In the genomic region with DNA sequence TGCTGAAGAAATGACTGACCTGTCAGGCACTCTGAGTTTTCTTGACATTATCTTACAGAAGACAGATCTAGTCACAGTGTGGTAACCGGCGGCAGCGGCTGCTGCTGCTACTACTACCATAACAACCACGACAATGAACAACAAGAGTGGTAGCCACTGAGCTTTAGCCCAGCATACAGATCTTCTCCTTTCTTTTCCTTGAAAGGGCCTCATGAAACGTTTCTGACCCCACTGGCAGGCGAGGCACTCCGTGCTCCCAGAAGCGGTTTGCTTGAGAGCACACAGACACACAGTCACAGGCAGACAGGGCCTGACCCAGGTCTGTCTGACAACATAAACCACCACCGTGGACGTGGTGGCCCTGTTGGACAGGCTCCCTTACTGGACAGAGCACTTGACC, we compare ENCODE assay signal across 11 mouse cellular contexts. TPM values are rescaled to one million over a fixed set of nuclear protein-coding genes. Genes with fewer than 3 reads are reported as not detected.
DNase-seq lines count a peak whose midpoint lies in the region; ATAC-seq and TF ChIP-seq lines count a peak whose summit lies in the region.
"Had no signal": no experiment of that assay in that cellular context is flagged by ENCODE, and none has a peak within 500 bp of the region (broad histone marks: within the 10 kb centered on the region; RNA-seq: fewer than 3 reads in every experiment).

No protein-coding gene starts in this region.

- H3K9me3 ChIP-seq in kidney, embryonic 14.5 days (ENCODE audit: control insufficient read depth, low read length) = no peaks in the 10 kb centered on the region
- H3K9me3 ChIP-seq in hindbrain, embryonic 12.5 days (replicated peaks) = no peaks in the 10 kb centered on the region
- H3K9me3 ChIP-seq in neural tube, embryonic 13.5 days = no peaks in the 10 kb centered on the region

- H3K27ac ChIP-seq in kidney, embryonic 14.5 days (ENCODE audit: low read depth, low read length) = peak overlapping the region; percentile 26; the same call in 1 of the 2 replicates
- peak overlapping the region; percentile 85 for H3K27ac ChIP-seq in bone marrow macrophage, adult 2 months (ENCODE audit: insufficient read depth, low read depth, low read length)
- H3K27ac ChIP-seq in hindbrain, embryonic 12.5 days = peak overlapping the region; percentile 62
- peak overlapping the region; percentile 56; the same call in 1 of the 2 replicates for H3K27ac ChIP-seq in neural tube, embryonic 13.5 days (replicated peaks)

- H3K4me2 ChIP-seq in kidney, embryonic 14.5 days (replicated peaks; ENCODE audit: low read depth, low read length) = peak overlapping the region; percentile 11
- H3K4me2 ChIP-seq in hindbrain, embryonic 12.5 days (replicated peaks) = peak overlapping the region; percentile 21; the same call in 1 of the 2 replicates
- peak overlapping the region; percentile 2; the same call in 1 of the 2 replicates for H3K4me2 ChIP-seq in neural tube, embryonic 13.5 days

- no peak for DNase-seq in kidney, postnatal 4 days
- DNase-seq in adrenal gland, postnatal 25 days = no peak
- DNase-seq in left cerebral cortex, adult 8-10 months (ENCODE audit: low spot score in 2 of 2) = no peak
- DNase-seq: cerebellum, adult 11 months; lung, embryonic 14.5 days; right cerebral cortex, postnatal 25 days had no signal

- H3K27me3 ChIP-seq in kidney, embryonic 14.5 days (ENCODE audit: control insufficient read depth, insufficient read depth, low read length) = no peaks in the 10 kb centered on the region
- no peaks in the 10 kb centered on the region for H3K27me3 ChIP-seq in hindbrain, embryonic 12.5 days
- no peaks in the 10 kb centered on the region for H3K27me3 ChIP-seq in neural tube, embryonic 13.5 days

- no peak for ATAC-seq in kidney, embryonic 14.5 days (ENCODE audit: low FRiP score, low TSS enrichment)
- ATAC-seq in hindbrain, embryonic 12.5 days (ENCODE audit: low FRiP score) = no peak
- ATAC-seq in neural tube, embryonic 13.5 days (ENCODE audit: low read depth) = no peak
- ATAC-seq in granulocyte monocyte progenitor cell, adult 5-6 weeks (replicated peaks; ENCODE audit: poor library complexity, severe bottlenecking) = no peak

- 40% methylated on average over 10 of the region's 10 CpGs for WGBS in kidney, embryonic 14.5 days
- WGBS in hindbrain, embryonic 12.5 days = 29% methylated on average over 10 of the region's 10 CpGs
- 23% methylated on average over 10 of the region's 10 CpGs for WGBS in neural tube, embryonic 13.5 days

- peaks cover 56% of the 10 kb centered on the region for H3K4me1 ChIP-seq in kidney, embryonic 14.5 days (ENCODE audit: control insufficient read depth, insufficient read depth, low read length)
- peaks cover 57% of the 10 kb centered on the region for H3K4me1 ChIP-seq in bone marrow macrophage, adult 2 months (ENCODE audit: control insufficient read depth, insufficient read depth, low read length)
- H3K4me1 ChIP-seq in hindbrain, embryonic 12.5 days = peaks cover 52% of the 10 kb centered on the region
- H3K4me1 ChIP-seq in neural tube, embryonic 13.5 days (replicated peaks) = peaks cover 58% of the 10 kb centered on the region

- TF ChIP-seq POLR2A in bone marrow macrophage, adult 2 months (IDR thresholded peaks at IDR 0.05; ENCODE audit: borderline replicate concordance, low read depth, low read length) = no peak

- TF ChIP-seq CTCF in bone marrow macrophage, adult 2 months (IDR thresholded peaks at IDR 0.05; ENCODE audit: low read depth, low read length) = 0 out of 2 replicates have a peak, but pooled peaks have one; percentile 8

- 0 out of 2 replicates have a peak overlapping the region, but pooled peaks have one; percentile 19 for H3K9ac ChIP-seq in kidney, embryonic 14.5 days (ENCODE audit: low read depth, low read length)
- no peak overlapping the region for H3K9ac ChIP-seq in hindbrain, embryonic 12.5 days
- peak overlapping the region; percentile 48; the same call in 1 of the 2 replicates for H3K9ac ChIP-seq in neural tube, embryonic 13.5 days

- no peak overlapping the region for H3K4me3 ChIP-seq in kidney, embryonic 14.5 days (ENCODE audit: low read length)
- peak overlapping the region; percentile 41 for H3K4me3 ChIP-seq in bone marrow macrophage, adult 2 months (ENCODE audit: insufficient read depth, low read length)
- H3K4me3 ChIP-seq in hindbrain, embryonic 12.5 days = no peak overlapping the region
- no peak overlapping the region for H3K4me3 ChIP-seq in neural tube, embryonic 13.5 days

- no peaks in the 10 kb centered on the region for H3K36me3 ChIP-seq in kidney, embryonic 14.5 days (ENCODE audit: control insufficient read depth, insufficient read depth, low read length)
- no peaks in the 10 kb centered on the region for H3K36me3 ChIP-seq in hindbrain, embryonic 12.5 days
- peaks cover 5% of the 10 kb centered on the region; the same call in 1 of the 2 replicates for H3K36me3 ChIP-seq in neural tube, embryonic 13.5 days

RNA-seq across cellular contexts. Expression of a gene that starts 3.7 kb away (rescaled TPM):
- polyA plus RNA-seq in kidney, embryonic 14.5 days (2014; fragmentation: Nextera tagmentation; extraction: Ambion mirVana) = 3.3 and 4.8 TPM in 2 replicates
- polyA plus RNA-seq in bone marrow macrophage, adult 2 months (2012; ENCODE audit: insufficient read depth, insufficient read length, missing spikeins) = 17.9 and 18.7 TPM in 2 replicates
- polyA plus RNA-seq in hindbrain, embryonic 12.5 days (2016; fragmentation: Nextera tagmentation; extraction: Ambion mirVana) = 3.9 and 4.8 TPM in 2 replicates
- 3.5 and 4.7 TPM in 2 replicates for polyA plus RNA-seq in neural tube, embryonic 13.5 days (2015; fragmentation: Nextera tagmentation; extraction: Ambion mirVana)
- 7.0 TPM in 2 replicates for total RNA-seq in adrenal gland, postnatal 25 days (2021)
- total RNA-seq in granulocyte monocyte progenitor cell, adult 5-6 weeks (2014; fragmentation: Nextera tagmentation) = 10.9 and 16.7 TPM in 2 replicates
- total RNA-seq in granulocyte monocyte progenitor cell, adult 5-6 weeks (2017) = 5.2 and 9.6 TPM in 2 replicates
- total RNA-seq in left cerebral cortex, adult 8-10 months (2022) = 1 to 10 TPM; 3.1 to 6.5 (median 5.0) TPM

RNA-seq across cellular contexts. Expression of a gene that starts 45.3 kb away (rescaled TPM):
- polyA plus RNA-seq in kidney, embryonic 14.5 days (2014; fragmentation: Nextera tagmentation; extraction: Ambion mirVana) = not detected in 2 replicates
- not detected in 2 replicates for polyA plus RNA-seq in bone marrow macrophage, adult 2 months (2012; ENCODE audit: insufficient read depth, insufficient read length, missing spikeins)
- polyA plus RNA-seq in hindbrain, embryonic 12.5 days (2016; fragmentation: Nextera tagmentation; extraction: Ambion mirVana) = 0.21 TPM in 1 of 2 replicates, not detected in the other
- 0.17 and 0.28 TPM in 2 replicates for polyA plus RNA-seq in neural tube, embryonic 13.5 days (2015; fragmentation: Nextera tagmentation; extraction: Ambion mirVana)
- not detected in 2 replicates for total RNA-seq in adrenal gland, postnatal 25 days (2021)
- total RNA-seq in granulocyte monocyte progenitor cell, adult 5-6 weeks (2014; fragmentation: Nextera tagmentation) = 1.4 TPM in 1 of 2 replicates, not detected in the other
- not detected in 2 replicates for total RNA-seq in granulocyte monocyte progenitor cell, adult 5-6 weeks (2017)
- total RNA-seq in left cerebral cortex, adult 8-10 months (2022) = 1 to 10 TPM in 3 of 4 experiments, under 1 TPM in 1; 0.67 to 2.3 (median 1.5) TPM
- polyA plus RNA-seq: lung, embryonic 14.5 days had no signal

RNA-seq across cellular contexts. Expression of a gene that starts 55.2 kb away (rescaled TPM):
- 0.26 and 0.29 TPM in 2 replicates for polyA plus RNA-seq in kidney, embryonic 14.5 days (2014; fragmentation: Nextera tagmentation; extraction: Ambion mirVana)
- not detected in 2 replicates for polyA plus RNA-seq in bone marrow macrophage, adult 2 months (2012; ENCODE audit: insufficient read depth, insufficient read length, missing spikeins)
- 0.34 and 0.71 TPM in 2 replicates for polyA plus RNA-seq in hindbrain, embryonic 12.5 days (2016; fragmentation: Nextera tagmentation; extraction: Ambion mirVana)
- 0.72 and 0.95 TPM in 2 replicates for polyA plus RNA-seq in neural tube, embryonic 13.5 days (2015; fragmentation: Nextera tagmentation; extraction: Ambion mirVana)
- not detected in 2 replicates for total RNA-seq in adrenal gland, postnatal 25 days (2021)
- not detected in 2 replicates for total RNA-seq in granulocyte monocyte progenitor cell, adult 5-6 weeks (2014; fragmentation: Nextera tagmentation)
- total RNA-seq in granulocyte monocyte progenitor cell, adult 5-6 weeks (2017) = not detected in 2 replicates
- total RNA-seq in left cerebral cortex, adult 8-10 months (2022) = 1 to 10 TPM; 1.7 to 2.8 (median 2.3) TPM

Comparison
In these comparisons a context has a peak if more than half of its experiments do, and no peak if none do; other contexts are left out.
1. H3K27ac ChIP-seq: peak in every context shown above with its lines; median percentile 85 in bone marrow macrophage, adult 2 months; 62 in hindbrain, embryonic 12.5 days; 56 in neural tube, embryonic 13.5 days; 26 in kidney, embryonic 14.5 days.